Mouse (Mus musculus): Measurements from ENCODE around the gene Psmd9. TPM values are rescaled to one million over a fixed set of nuclear protein-coding genes. Genes with fewer than 3 reads are reported as not detected.

The Psmd9 gene
- total and polyA plus RNA-seq, 2 experiments from 2014 or later, result 37.4 to 79.4 TPM

DNA sequence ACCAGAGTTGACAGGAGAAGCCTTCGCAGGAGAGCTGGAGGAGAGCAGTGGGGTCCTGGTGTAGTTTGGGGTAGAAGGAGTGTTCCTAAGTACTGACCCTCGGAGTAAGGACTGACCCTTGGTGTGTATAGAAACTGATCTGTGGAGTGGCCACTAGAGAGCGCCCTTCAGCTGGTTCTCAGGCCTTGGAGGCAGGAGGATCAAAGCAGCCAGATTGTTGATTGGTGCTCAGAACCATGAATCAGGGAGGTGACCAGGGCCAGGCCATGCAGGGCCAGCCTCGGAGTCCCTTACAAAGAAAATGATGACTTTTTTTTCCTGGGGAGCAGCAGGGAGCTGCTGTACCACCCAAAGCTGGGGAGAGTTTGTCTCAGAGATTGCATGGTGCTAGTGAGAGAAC lies 76.3 kb downstream of the Psmd9 start:
- ATAC-seq, result peak; percentile 48
- Histone ChIP-seq H3K9me3 (ENCODE audit: low read length) (no peaks in the 10 kb centered on the region), H3K4me2 (ENCODE audit: low read depth) (no peak overlapping the region), H3K4me1 (ENCODE audit: insufficient read depth) (no peaks in the 10 kb centered on the region), H3K27me3 (ENCODE audit: insufficient read depth, low read length) (no peaks in the 10 kb centered on the region), H3K27ac (ENCODE audit: low read depth, low read length) (no peak overlapping the region), H3K4me3 (ENCODE audit: low read depth, low read length) (no peak overlapping the region), H3K9ac (no peak overlapping the region), H3K36me3 (ENCODE audit: insufficient read depth) (peaks cover 37% of the 10 kb centered on the region)
- peak; percentile 81 for TF ChIP-seq CTCF (IDR thresholded peaks at IDR 0.05; ENCODE audit: low read depth)
- peak; percentile 69 for DNase-seq
- 19% methylated on average over 4 of the region's 4 CpGs for WGBS

DNA sequence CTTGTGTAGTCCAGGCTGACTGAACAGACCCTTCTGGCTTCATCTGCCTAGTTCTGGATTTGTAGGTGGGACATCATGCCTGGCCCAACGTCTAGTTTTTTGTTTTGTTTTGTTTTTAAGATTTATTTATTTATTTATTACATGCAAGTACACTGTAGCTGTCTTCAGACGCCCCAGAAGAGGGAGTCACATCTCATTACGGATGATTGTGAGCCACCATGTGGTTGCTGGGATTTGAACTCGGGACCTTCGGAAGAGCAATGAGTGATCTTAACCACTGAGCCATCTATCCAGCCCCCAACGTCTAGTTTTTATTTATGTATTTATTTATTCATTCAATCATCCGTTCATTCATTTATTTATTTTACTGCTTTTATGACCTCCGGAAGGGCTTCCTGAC lies 82.2 kb downstream of the Psmd9 start:
- Histone ChIP-seq H3K4me3 (ENCODE audit: low read depth, low read length) (peak overlapping the region; percentile 40; the same call in 1 of the 2 replicates), H3K27me3 (ENCODE audit: insufficient read depth, low read length) (no peaks in the 10 kb centered on the region), H3K27ac (ENCODE audit: low read depth, low read length) (no peak overlapping the region), H3K9ac (no peak overlapping the region), H3K9me3 (ENCODE audit: low read length) (no peaks in the 10 kb centered on the region), H3K4me1 (ENCODE audit: insufficient read depth) (0 out of 2 replicates have a peak, but pooled peaks cover 3% of the 10 kb centered on the region), H3K4me2 (ENCODE audit: low read depth) (peak overlapping the region; percentile 68; the same call in 1 of the 2 replicates), H3K36me3 (ENCODE audit: insufficient read depth) (no peaks in the 10 kb centered on the region)
- 68% methylated on average over 8 of the region's 8 CpGs for WGBS
- DNase-seq, result no peak
- no peak for TF ChIP-seq CTCF (IDR thresholded peaks at IDR 0.05; ENCODE audit: low read depth)
- no peak for ATAC-seq

DNA sequence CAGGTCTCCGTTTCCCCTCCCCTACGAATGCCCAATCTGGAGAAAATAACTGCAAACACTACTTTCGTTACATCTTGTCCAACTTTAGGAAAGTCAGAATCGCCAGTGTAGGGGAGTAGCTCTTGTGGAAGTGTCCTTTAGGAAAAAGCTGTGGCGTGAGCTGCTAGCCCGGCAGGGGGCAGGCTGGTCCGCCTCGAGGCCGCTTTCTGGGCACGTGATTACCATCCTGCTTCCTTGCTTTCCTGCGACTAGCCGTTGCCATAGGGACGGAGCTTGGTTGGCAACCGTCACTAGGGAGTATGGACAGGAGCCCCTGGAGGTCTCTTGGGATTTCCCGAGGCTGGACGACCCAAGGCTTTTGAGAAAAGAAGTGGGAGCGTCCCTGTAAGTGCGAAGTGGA lies 82.6 kb downstream of the Psmd9 start, which contains the start of gene Wdr66:
Gene Wdr66, plus strand, starts transcription at position 269 of the 400 bp plus-strand sequence.
- 2% methylated on average over 18 of the region's 18 CpGs for WGBS
- DNase-seq (peak; percentile 95), ATAC-seq (peak; percentile 98)
- Histone ChIP-seq H3K27me3 (ENCODE audit: insufficient read depth, low read length) (no peaks in the 10 kb centered on the region), H3K36me3 (ENCODE audit: insufficient read depth) (no peaks in the 10 kb centered on the region), H3K9me3 (ENCODE audit: low read length) (no peaks in the 10 kb centered on the region), H3K27ac (ENCODE audit: low read depth, low read length) (no peak within 1 kb of the TSS), H3K4me3 (ENCODE audit: low read depth, low read length) (peak within 1 kb of the TSS; percentile 40), H3K9ac (peak within 1 kb of the TSS; percentile 39; the same call in 1 of the 2 replicates), H3K4me2 (ENCODE audit: low read depth) (peak within 1 kb of the TSS; percentile 68), H3K4me1 (ENCODE audit: insufficient read depth) (0 out of 2 replicates have a peak, but pooled peaks cover 3% of the 10 kb centered on the region)
- peak; percentile 98 for TF ChIP-seq CTCF (IDR thresholded peaks at IDR 0.05; ENCODE audit: low read depth)

DNA sequence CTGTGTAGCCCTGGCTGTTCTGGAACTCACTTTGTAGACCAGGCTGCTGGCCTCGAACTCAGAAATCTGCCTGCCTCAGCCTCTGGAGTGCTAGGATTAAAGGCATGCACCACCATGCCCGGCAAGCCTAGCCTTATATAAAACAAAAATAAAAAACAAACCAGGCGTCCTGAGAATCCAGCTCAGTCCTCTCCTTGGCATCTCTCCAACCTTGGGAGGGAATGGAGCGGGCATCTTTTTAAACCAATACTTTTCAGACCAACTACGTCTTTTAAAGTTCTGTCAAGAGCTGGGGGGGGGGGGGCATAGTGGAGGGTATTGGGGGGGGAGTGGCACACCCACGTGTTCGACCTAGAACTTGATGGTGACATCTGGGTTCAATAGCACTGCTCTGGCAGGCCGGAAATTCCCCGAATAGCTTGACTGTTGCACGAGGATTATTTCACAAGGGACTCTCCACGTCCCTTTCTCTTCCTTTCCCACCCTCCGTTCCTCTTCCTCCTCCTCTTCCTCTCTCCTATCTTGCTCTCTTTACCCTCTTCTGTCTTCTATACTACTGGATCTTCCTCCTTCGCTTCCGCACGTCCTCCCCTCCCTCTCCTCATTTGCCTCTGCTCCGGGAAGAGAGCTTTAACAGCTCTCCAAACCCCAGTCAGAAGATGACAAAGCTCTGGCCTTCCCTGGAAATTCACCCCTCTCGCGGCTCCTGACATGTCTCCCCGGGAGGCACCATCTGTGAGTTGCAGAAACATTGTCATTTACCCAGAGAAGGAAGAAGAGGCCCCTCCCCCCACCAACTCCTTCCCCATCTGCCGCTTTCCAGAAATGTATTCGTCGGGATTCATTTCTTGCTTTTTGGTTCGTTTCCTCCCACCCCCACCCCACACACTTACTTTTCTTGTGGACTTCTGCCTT lies 87.9 kb downstream of the Psmd9 start:
- no peaks in the 10 kb centered on the region for H3K9me3 ChIP-seq (ENCODE audit: low read length)
- H3K9ac ChIP-seq, result no peak overlapping the region
- ATAC-seq, result peak; percentile 87
- WGBS, result 23% methylated on average over 23 of the region's 23 CpGs
- DNase-seq, result peak; percentile 83
- peak overlapping the region; percentile 85 for H3K27ac ChIP-seq (ENCODE audit: low read depth, low read length)
- no peaks in the 10 kb centered on the region for H3K36me3 ChIP-seq (ENCODE audit: insufficient read depth)
- no peaks in the 10 kb centered on the region for H3K27me3 ChIP-seq (ENCODE audit: insufficient read depth, low read length)
- H3K4me3 ChIP-seq (ENCODE audit: low read depth, low read length), result peak overlapping the region; percentile 7; the same call in 1 of the 2 replicates
- H3K4me2 ChIP-seq (ENCODE audit: low read depth), result peak overlapping the region; percentile 41
- no peak for TF ChIP-seq CTCF (IDR thresholded peaks at IDR 0.05; ENCODE audit: low read depth)
- H3K4me1 ChIP-seq (ENCODE audit: insufficient read depth), result 0 out of 2 replicates have a peak, but pooled peaks cover 2% of the 10 kb centered on the region

DNA sequence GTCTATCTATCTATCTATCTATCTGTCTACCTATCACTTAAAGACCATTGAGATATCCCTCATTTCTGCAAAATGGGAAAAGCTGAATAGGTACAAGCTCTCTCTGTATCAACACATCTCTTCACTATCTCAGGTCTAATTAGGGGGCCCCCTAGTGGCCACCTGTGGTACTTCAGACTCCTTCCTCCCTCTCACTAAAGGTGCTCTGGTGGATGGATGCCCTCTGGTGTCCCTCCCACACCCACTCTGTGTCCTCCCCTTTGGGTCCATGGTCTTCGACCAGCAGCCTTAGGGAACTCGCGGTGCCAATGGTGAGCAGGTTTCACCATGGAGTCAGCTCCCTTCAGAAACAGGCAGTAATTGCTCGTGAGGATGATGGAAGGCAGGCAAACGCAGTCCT lies 89.8 kb downstream of the Psmd9 start:
- DNase-seq (no peak), ATAC-seq (no peak)
- Histone ChIP-seq H3K27me3 (ENCODE audit: insufficient read depth, low read length) (no peaks in the 10 kb centered on the region), H3K9me3 (ENCODE audit: low read length) (no peaks in the 10 kb centered on the region), H3K36me3 (ENCODE audit: insufficient read depth) (no peaks in the 10 kb centered on the region), H3K4me3 (ENCODE audit: low read depth, low read length) (no peak overlapping the region), H3K4me2 (ENCODE audit: low read depth) (no peak overlapping the region), H3K9ac (no peak overlapping the region), H3K27ac (ENCODE audit: low read depth, low read length) (no peak overlapping the region), H3K4me1 (ENCODE audit: insufficient read depth) (no peaks in the 10 kb centered on the region)
- 46% methylated on average over 5 of the region's 5 CpGs for WGBS
- TF ChIP-seq CTCF (IDR thresholded peaks at IDR 0.05; ENCODE audit: low read depth), result peak; percentile 59

DNA sequence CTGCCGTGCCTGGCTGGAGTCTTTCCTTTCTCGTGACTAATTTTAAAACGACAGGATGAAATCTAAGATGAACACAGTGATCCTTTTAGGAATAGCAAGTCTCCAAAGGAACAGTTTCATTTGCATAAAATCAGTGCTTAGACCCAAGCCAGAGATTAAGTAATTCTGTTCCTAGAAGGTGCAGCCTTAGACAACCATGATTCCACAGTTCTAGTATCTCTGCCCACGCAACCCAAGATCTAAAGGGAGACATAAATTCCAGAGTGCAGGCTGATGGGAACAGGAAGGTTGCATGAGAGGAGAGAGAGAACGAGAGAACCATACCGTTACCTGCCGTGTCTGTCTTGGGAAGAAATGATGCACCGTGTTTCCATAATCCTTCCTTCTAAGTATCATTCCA lies 91.5 kb downstream of the Psmd9 start:
- DNase-seq (no peak), ATAC-seq (no peak)
- no peaks in the 10 kb centered on the region for H3K27me3 ChIP-seq (ENCODE audit: insufficient read depth, low read length)
- H3K4me3 ChIP-seq (ENCODE audit: low read depth, low read length), result no peak overlapping the region
- H3K36me3 ChIP-seq (ENCODE audit: insufficient read depth), result no peaks in the 10 kb centered on the region
- H3K4me1 ChIP-seq (ENCODE audit: insufficient read depth), result no peaks in the 10 kb centered on the region
- H3K9me3 ChIP-seq (ENCODE audit: low read length), result no peaks in the 10 kb centered on the region
- H3K4me2 ChIP-seq (ENCODE audit: low read depth), result no peak overlapping the region
- 77% methylated on average over 8 of the region's 8 CpGs for WGBS
- no peak for TF ChIP-seq CTCF (IDR thresholded peaks at IDR 0.05; ENCODE audit: low read depth)
- H3K27ac ChIP-seq (ENCODE audit: low read depth, low read length), result no peak overlapping the region
- H3K9ac ChIP-seq, result no peak overlapping the region

DNA sequence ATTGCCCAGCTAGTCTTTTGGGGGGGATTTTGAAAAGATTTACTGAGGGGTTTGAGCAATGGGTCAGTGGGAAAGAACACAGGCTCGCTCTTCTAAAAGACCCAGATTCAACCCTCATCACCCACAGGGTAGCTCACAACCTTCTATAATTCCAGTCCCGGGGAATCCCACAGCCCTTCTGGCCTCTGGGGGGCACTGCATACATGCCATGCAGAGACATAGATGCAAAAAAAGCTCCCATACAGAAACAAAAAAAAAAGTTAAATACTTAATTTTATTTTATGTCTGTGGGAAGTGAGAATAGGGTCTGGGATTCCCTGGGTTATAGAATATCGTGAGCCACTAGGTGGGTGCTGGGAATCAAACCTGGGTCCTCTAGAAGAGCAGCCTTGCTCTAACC lies 97.7 kb downstream of the Psmd9 start:
- no peaks in the 10 kb centered on the region for H3K4me1 ChIP-seq (ENCODE audit: insufficient read depth)
- H3K27ac ChIP-seq (ENCODE audit: low read depth, low read length), result no peak overlapping the region
- no peak overlapping the region for H3K4me3 ChIP-seq (ENCODE audit: low read depth, low read length)
- DNase-seq, result no peak
- no peak for ATAC-seq
- no peak overlapping the region for H3K4me2 ChIP-seq (ENCODE audit: low read depth)
- no peaks in the 10 kb centered on the region for H3K36me3 ChIP-seq (ENCODE audit: insufficient read depth)
- H3K9me3 ChIP-seq (ENCODE audit: low read length), result 0 out of 2 replicates have a peak, but pooled peaks cover 4% of the 10 kb centered on the region
- no peak overlapping the region for H3K9ac ChIP-seq
- no peaks in the 10 kb centered on the region for H3K27me3 ChIP-seq (ENCODE audit: insufficient read depth, low read length)
- TF ChIP-seq CTCF (IDR thresholded peaks at IDR 0.05; ENCODE audit: low read depth), result peak; percentile 43; the same call in 1 of the 2 replicates
- WGBS, result 86% methylated on average over 3 of the region's 3 CpGs
